Comparison of ENCODE assay signal across 8 mouse cellular contexts in genomic region chr5:66617921-66618460, GRCm38 (mm10). TPM values are rescaled to one million over a fixed set of nuclear protein-coding genes. Genes with fewer than 3 reads are reported as not detected.
DNase-seq lines count a peak whose midpoint lies in the region; ATAC-seq and TF ChIP-seq lines count a peak whose summit lies in the region.

No protein-coding gene starts in this region.

- peak; percentile 30 for ATAC-seq in heart, embryonic 16.5 days (replicated peaks; ENCODE audit: extremely low read depth, insufficient read depth, low FRiP score)
- ATAC-seq in midbrain, embryonic 14.5 days (ENCODE audit: low FRiP score, low TSS enrichment): peak; percentile 61

- H3K9me3 ChIP-seq in ES-E14 (ENCODE audit: control insufficient read depth, insufficient read depth, low read depth, low read length): no peaks in the 10 kb centered on the region; the same call in 1 of the 2 replicates
- no peaks in the 10 kb centered on the region for H3K9me3 ChIP-seq in heart, embryonic 16.5 days (replicated peaks; ENCODE audit: control insufficient read depth, low read length)
- H3K9me3 ChIP-seq in midbrain, embryonic 14.5 days (ENCODE audit: control insufficient read depth, low read length): no peaks in the 10 kb centered on the region

- no peaks in the 10 kb centered on the region; a peak in 1 of 4 replicates for H3K4me1 ChIP-seq in ES-E14 (ENCODE audit: control insufficient read depth in 2 of 2, insufficient read depth in 2 of 2, low read length in 2 of 2, poor library complexity in 1 of 2)
- H3K4me1 ChIP-seq in heart, embryonic 16.5 days (ENCODE audit: control insufficient read depth, insufficient read depth, low read length): peaks cover 21% of the 10 kb centered on the region
- H3K4me1 ChIP-seq in midbrain, embryonic 14.5 days (ENCODE audit: control insufficient read depth, insufficient read depth, low read length): peaks cover 42% of the 10 kb centered on the region

- H3K9ac ChIP-seq in ES-E14 (ENCODE audit: insufficient read depth, low read depth, low read length, poor library complexity, severe bottlenecking): peak overlapping the region; percentile 85
- H3K9ac ChIP-seq in heart, embryonic 16.5 days (ENCODE audit: low read length): peak overlapping the region; percentile 97
- H3K9ac ChIP-seq in midbrain, embryonic 14.5 days (replicated peaks; ENCODE audit: low read length): peak overlapping the region; percentile 96

- H3K27me3 ChIP-seq in heart, embryonic 16.5 days (ENCODE audit: control insufficient read depth, insufficient read depth, low read length): no peaks in the 10 kb centered on the region
- no peaks in the 10 kb centered on the region for H3K27me3 ChIP-seq in midbrain, embryonic 14.5 days (ENCODE audit: control insufficient read depth, insufficient read depth, low read length)

- 0% methylated on average over 52 of the region's 54 CpGs for WGBS in heart, embryonic 16.5 days
- WGBS in midbrain, embryonic 14.5 days: 0% methylated on average over 52 of the region's 54 CpGs

- peak overlapping the region; percentile 78 for H3K4me2 ChIP-seq in heart, embryonic 16.5 days (ENCODE audit: low read depth, low read length)
- peak overlapping the region; percentile 72 for H3K4me2 ChIP-seq in midbrain, embryonic 14.5 days (ENCODE audit: low read length)

- peak overlapping the region; percentile 77 to 80 for H3K4me3 ChIP-seq in ES-E14 (ENCODE audit: insufficient read depth in 1 of 2, low read depth in 1 of 2, low read length in 2 of 2, poor library complexity in 1 of 2, severe bottlenecking in 1 of 2)
- H3K4me3 ChIP-seq in heart, embryonic 16.5 days (ENCODE audit: low read length): peak overlapping the region; percentile 91
- H3K4me3 ChIP-seq in midbrain, embryonic 14.5 days (replicated peaks; ENCODE audit: low read depth, low read length): peak overlapping the region; percentile 95

- in situ Hi-C loops in ES-E14 (cut with MboI; ENCODE audit: low sequenced_read_pairs in 2 of 2, unreplicated experiment in 2 of 2): no loop called here

- DNase-seq in layer of hippocampus, postnatal 10 days (ENCODE audit: low spot score in 2 of 2): peak; percentile 50 to 55
- DNase-seq in layer of hippocampus, adult 8-10 months (ENCODE audit: low spot score in 2 of 2): no peak
- DNase-seq in ES-E14 (ENCODE audit: low read depth, low spot score): no peak
- peak; percentile 69 to 71 for DNase-seq in cerebellum, postnatal 25 days
- peak; percentile 79 to 92 for DNase-seq in kidney, postnatal 25 days
- no peak for DNase-seq in midbrain, embryonic 14.5 days
- no peak for DNase-seq in gastrocnemius, postnatal 25 days

- no peaks in the 10 kb centered on the region for H3K36me3 ChIP-seq in ES-E14 (ENCODE audit: control insufficient read depth, insufficient read depth, low read length, poor library complexity, severe bottlenecking)
- H3K36me3 ChIP-seq in heart, embryonic 16.5 days (ENCODE audit: control insufficient read depth, insufficient read depth): no peaks in the 10 kb centered on the region
- no peaks in the 10 kb centered on the region for H3K36me3 ChIP-seq in midbrain, embryonic 14.5 days (ENCODE audit: control insufficient read depth, insufficient read depth, low read length)

- peak overlapping the region; percentile 17 for H3K27ac ChIP-seq in ES-E14 (ENCODE audit: insufficient read depth, low read depth, low read length, poor library complexity, severe bottlenecking)
- H3K27ac ChIP-seq in heart, embryonic 16.5 days (ENCODE audit: low read length): peak overlapping the region; percentile 97
- peak overlapping the region; percentile 97 for H3K27ac ChIP-seq in midbrain, embryonic 14.5 days (replicated peaks; ENCODE audit: low read depth, low read length)

TF ChIP-seq in ES-E14, 5 proteins besides CTCF, POLR2A, EP300 and RAD21:
- TF ChIP-seq MAFK (IDR thresholded peaks at IDR 0.05; ENCODE audit: insufficient read depth, low read depth, low read length) (no peak), HCFC1 (IDR thresholded peaks at IDR 0.05; ENCODE audit: borderline replicate concordance, insufficient read depth, low read length) (no peak), ZC3H11A (IDR thresholded peaks at IDR 0.05; ENCODE audit: borderline replicate concordance, low read depth, low read length) (no peak), ZNF384 (IDR thresholded peaks at IDR 0.05; ENCODE audit: low read depth, low read length) (no peak), CHD2 (IDR thresholded peaks at IDR 0.05; ENCODE audit: low read depth, low read length) (no peak)

RNA-seq across cellular contexts. Expression of gene Apbb2, which starts 0.6 kb away (rescaled TPM):
- total RNA-seq in layer of hippocampus, postnatal 10 days (2021): 10 to 100 TPM; 65.5 to 66.8 TPM
- 10 to 100 TPM; 51.9 to 69.8 (median 57.1) TPM for total RNA-seq in layer of hippocampus, adult 8-10 months (2022)
- total RNA-seq in ES-E14 (2012; rRNA removed): 15.3 and 16.3 TPM in 2 replicates
- polyA plus RNA-seq in heart, embryonic 16.5 days (2015; fragmentation: Nextera tagmentation; extraction: Ambion mirVana): 33.7 and 34.0 TPM in 2 replicates
- polyA plus RNA-seq in midbrain, embryonic 14.5 days (2014; fragmentation: Nextera tagmentation; extraction: Ambion mirVana): 99.9 and 116 TPM in 2 replicates
- 10 to 100 TPM; 32.8 to 39.8 TPM for total RNA-seq in gastrocnemius, postnatal 25 days (2021)

RNA-seq across cellular contexts. Expression of gene Uchl1, which starts 57.9 kb away (rescaled TPM):
- 1,000 to 10,000 TPM; 1,255 to 1,344 TPM for total RNA-seq in layer of hippocampus, postnatal 10 days (2021)
- total RNA-seq in layer of hippocampus, adult 8-10 months (2022): 100 to 1,000 TPM; 830 to 915 (median 871) TPM
- 190 and 263 TPM in 2 replicates for total RNA-seq in ES-E14 (2012; rRNA removed)
- polyA plus RNA-seq in heart, embryonic 16.5 days (2015; fragmentation: Nextera tagmentation; extraction: Ambion mirVana): 76.8 and 84.3 TPM in 2 replicates
- 1,445 and 1,876 TPM in 2 replicates for polyA plus RNA-seq in midbrain, embryonic 14.5 days (2014; fragmentation: Nextera tagmentation; extraction: Ambion mirVana)
- total RNA-seq in gastrocnemius, postnatal 25 days (2021): 1 to 10 TPM; 4.2 to 6.2 TPM

Comparison
In these comparisons a context has a peak if more than half of its experiments do, and no peak if none do; other contexts are left out.
1. DNase-seq: peak in layer of hippocampus, postnatal 10 days (2 of 2), cerebellum, postnatal 25 days (2 of 2) and kidney, postnatal 25 days (2 of 2); none in layer of hippocampus, adult 8-10 months (0 of 2), ES-E14 (single experiment), midbrain, embryonic 14.5 days (single experiment) and gastrocnemius, postnatal 25 days (single experiment).
2. H3K27ac ChIP-seq: peak in every context shown above with its lines; median percentile 97 in heart, embryonic 16.5 days; 97 in midbrain, embryonic 14.5 days; 17 in ES-E14.
3. RNA of gene Uchl1, which starts 57.9 kb away (total RNA-seq): 1,255 to 1,344 TPM in layer of hippocampus, postnatal 10 days, 830 to 915 TPM in layer of hippocampus, adult 8-10 months and 190 to 263 TPM in ES-E14; 4.2 to 6.2 TPM in gastrocnemius, postnatal 25 days; every median in the first group is over 10 times any median in the second.
4. Peak in every context shown above with its lines, with median percentiles within 50 percentile points of each other: H3K4me3 ChIP-seq and H3K9ac ChIP-seq.